Mouse (Mus musculus): ENCODE results near the gene Gypa.

The Gypa gene

GRCm38 (mm10) chr8:80493523-80494345 lies at the start of gene Gypa:
TSS of gene Gypa (plus strand) at chr8:80493781.
- TF ChIP-seq GATA4 (IDR thresholded peaks at IDR 0.05; ENCODE audit: insufficient replicate concordance, low read length) = no peak

GRCm38 (mm10) chr8:80444534-80445072 lies 49.0 kb upstream of the Gypa start:
- no peak for TF ChIP-seq GATA4 (IDR thresholded peaks at IDR 0.05; ENCODE audit: insufficient replicate concordance, low read length)

DNA sequence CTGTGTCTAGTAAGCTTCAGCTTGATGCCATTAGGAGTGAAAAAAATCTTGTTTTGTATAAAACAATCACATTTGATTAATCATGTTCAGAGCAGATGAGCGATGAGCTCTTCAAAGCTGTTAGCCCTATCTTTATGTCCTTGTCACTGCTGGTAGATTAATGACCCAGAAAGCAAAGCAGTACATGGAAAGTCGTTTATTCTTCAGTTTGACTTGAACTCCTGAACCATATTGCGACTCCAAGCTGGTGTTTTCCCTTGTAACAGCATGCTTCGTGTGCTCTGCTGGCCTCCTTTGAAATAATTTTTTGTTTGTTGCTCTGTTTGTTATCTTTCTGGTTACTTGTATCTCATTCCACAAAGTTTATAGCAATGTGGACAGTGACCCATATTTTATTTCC lies 46.4 kb upstream of the Gypa start:
- TF ChIP-seq GATA4 (IDR thresholded peaks at IDR 0.05; ENCODE audit: insufficient replicate concordance, low read length) = no peak

DNA sequence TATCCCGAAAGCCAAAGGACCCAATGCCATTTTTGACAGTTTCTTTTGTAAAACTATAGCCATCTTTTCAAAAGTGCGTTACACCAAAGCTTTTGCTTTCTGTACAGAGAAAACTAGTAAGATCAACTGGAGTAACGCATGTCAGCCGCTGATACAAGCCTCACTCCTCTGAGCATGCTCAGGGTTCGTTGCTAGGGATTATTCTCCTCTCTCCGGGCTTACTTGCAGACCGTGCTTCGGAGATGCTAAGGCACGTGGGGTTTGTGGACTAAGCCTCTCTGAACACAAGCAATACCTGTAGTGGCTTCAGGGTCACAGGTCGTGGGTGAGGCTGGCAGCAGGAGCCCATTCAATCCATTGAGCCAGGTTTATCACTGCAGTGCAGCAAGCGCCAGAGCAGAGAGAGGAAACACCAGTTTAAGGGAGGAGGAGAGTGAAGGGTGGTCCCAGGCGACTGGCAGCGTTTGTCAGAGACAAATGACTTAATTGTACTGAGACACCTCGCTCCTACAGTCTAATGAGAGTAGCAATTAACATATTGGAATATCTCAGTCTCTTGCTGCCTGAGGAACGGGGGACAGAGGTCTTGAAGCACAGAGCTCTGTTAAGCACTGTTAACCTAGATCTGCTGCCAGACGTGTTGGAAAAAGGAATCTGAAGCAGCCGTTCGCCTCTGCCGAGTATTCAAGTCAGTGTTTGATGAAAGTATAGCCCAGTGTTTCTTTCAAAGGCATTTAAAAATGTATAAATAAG lies 41.5 kb upstream of the Gypa start:
- no peak for TF ChIP-seq GATA4 (IDR thresholded peaks at IDR 0.05; ENCODE audit: insufficient replicate concordance, low read length)

DNA sequence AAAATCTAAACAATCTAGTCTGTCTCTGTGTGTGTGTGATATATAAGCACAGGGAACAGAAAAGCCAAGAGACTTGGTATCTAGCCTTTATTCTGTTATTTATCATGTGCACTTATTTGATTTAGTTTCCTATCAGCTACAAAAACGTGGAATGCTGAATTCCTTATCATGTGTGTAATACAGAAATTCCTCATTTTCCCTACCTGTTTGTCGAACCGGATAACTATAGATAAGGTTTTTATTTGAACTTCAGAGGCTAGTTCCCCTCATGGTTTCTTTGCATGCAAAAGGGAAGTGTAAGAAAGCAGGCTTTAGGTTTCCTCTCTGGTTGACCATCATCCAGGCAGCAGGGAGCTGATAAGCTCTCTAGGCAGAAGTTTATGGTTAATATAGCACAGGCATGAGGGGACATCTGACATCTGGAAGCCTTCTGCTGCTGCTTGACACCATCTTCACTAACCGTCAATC lies 30.1 kb upstream of the Gypa start:
- no peak for TF ChIP-seq GATA4 (IDR thresholded peaks at IDR 0.05; ENCODE audit: insufficient replicate concordance, low read length)

DNA sequence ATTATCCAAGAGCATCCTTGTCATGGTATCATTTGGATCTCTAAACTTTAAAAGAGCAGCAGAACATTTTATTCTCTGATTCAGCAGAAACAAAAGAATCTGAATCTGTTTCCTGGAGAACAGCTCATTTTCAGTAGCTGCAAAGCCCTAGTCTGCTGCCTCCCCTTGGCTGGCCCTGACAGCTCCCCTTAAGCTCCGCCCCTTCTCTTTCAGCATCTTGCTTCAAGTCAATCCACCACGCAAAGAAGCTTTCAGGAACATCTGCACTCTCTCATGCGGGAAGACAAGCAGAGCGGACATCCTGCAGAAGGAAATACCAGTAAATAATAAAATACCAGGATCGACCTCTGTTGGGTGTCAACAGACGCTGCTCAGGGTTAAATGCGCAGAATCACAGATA lies 18.6 kb upstream of the Gypa start:
- no peak for TF ChIP-seq GATA4 (IDR thresholded peaks at IDR 0.05; ENCODE audit: insufficient replicate concordance, low read length)

DNA sequence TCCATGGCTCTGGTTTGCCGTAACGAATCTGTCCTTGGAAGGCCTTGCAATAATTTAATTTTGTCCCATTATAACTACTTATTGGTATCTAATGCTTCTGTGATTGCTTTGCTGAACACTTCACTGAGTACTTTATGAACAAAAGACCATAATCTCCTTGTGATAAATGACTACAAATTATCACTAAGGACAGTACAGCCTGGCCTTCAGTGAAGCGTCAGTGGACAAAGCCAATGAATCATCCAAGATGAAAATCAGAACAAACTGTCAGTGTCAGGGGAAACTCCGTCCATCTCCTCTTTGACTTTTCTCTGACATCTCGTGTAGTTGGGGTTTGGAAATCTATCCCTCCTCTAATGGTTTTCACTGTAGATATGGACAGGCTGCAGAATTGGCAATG lies 15.4 kb upstream of the Gypa start:
- TF ChIP-seq GATA4 (IDR thresholded peaks at IDR 0.05; ENCODE audit: insufficient replicate concordance, low read length) = no peak

- TF ChIP-seq GATA4 (IDR thresholded peaks at IDR 0.05; ENCODE audit: insufficient replicate concordance, low read length) = no peak
These were observed 14.5 kb upstream of the Gypa start for GRCm38 (mm10) chr8:80479129-80479528.

- TF ChIP-seq GATA4 (IDR thresholded peaks at IDR 0.05; ENCODE audit: insufficient replicate concordance, low read length) = no peak
These were observed 11.4 kb upstream of the Gypa start for GRCm38 (mm10) chr8:80482173-80482572.

GRCm38 (mm10) chr8:80482822-80483774 lies 10.5 kb upstream of the Gypa start:
- no peak for TF ChIP-seq GATA4 (IDR thresholded peaks at IDR 0.05; ENCODE audit: insufficient replicate concordance, low read length)

DNA sequence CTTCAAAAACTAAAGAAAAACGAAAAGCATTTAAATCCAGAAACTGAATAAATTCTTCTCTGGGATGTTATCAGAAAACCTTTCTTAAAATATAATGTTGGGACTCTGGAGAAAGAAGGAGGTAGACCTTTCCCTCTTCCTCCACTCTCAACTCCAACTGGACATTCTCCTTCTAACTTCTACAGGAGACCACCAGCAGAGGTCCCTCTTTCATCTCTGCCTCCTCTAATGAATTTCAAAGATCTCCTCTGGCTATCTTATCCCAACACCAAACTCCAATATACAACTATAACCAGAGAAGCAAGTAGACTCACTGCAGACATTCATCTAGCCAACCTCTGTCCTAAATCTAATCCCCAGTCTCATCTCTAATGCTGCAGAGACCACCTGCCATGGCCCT lies 2.0 kb upstream of the Gypa start:
- TF ChIP-seq GATA4 (IDR thresholded peaks at IDR 0.05; ENCODE audit: insufficient replicate concordance, low read length) = no peak

- TF ChIP-seq GATA4 (IDR thresholded peaks at IDR 0.05; ENCODE audit: insufficient replicate concordance, low read length) = no peak
These were observed 567 bp upstream of the Gypa start for GRCm38 (mm10) chr8:80492987-80493441.

DNA sequence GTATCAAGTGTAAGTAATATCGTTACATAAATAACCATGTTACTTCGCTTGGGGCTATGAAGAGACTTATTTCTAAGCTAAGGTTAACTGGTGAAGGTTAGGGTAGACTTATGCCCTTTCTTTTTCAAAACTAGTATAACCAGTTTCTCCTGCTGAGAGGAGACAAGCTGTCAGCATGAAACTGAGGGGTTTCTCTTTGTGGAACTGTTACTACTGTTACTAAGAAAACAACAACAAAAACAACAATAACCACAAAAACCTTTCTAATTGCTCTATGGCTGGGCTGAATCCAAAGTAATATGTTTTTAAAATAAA lies 722 bp downstream of the Gypa start:
- TF ChIP-seq GATA4 (IDR thresholded peaks at IDR 0.05; ENCODE audit: insufficient replicate concordance, low read length) = no peak

DNA sequence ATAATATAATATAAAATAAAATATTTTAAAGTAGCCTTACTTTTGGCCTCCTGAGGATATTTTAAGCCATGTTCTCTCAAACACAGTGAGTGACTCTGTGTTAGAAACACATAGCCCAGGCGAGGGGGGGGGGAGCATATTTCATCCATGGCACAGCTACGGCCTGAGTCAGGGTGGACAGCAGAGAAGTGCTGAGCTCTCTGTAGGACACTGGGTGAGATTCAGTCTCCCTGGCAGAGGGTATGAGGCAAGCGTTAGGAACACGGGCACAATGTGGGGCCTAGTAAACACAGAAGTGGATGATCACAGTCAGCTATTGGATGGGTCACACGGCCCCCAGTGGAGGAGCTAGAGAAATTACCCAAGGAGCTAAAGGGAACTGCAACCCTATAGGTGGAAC lies 1.2 kb downstream of the Gypa start:
- TF ChIP-seq GATA4 (IDR thresholded peaks at IDR 0.05; ENCODE audit: insufficient replicate concordance, low read length) = no peak

GRCm38 (mm10) chr8:80495527-80495926 lies 1.9 kb downstream of the Gypa start:
- no peak for TF ChIP-seq GATA4 (IDR thresholded peaks at IDR 0.05; ENCODE audit: insufficient replicate concordance, low read length)
